Mouse (Mus musculus) embryonic facial prominence, embryonic 14.5 days (tissue): Measurements from ENCODE around the gene Galnt6. TPM values are rescaled to one million over a fixed set of nuclear protein-coding genes. Genes with fewer than 3 reads are reported as not detected.

Experiments
- ATAC-seq: fragments of 200-750 bp; cut with Nextera tagmentation; 2 replicates; pipeline ENCODE4 v1.8.0; 2017; ENCODE audit warnings: low read depth, moderate number of reproducible peaks, moderate TSS enrichment
- DNase-seq: peaks from one replicate; pipeline ENCODE4 v3.0.0-alpha.2; 2015; ENCODE audit warnings: low spot score
- H3K27ac ChIP-seq: fragments of 300-500 bp; sonication (generic); replicated peaks from 2 replicates; pipeline ENCODE4 v1.5.1; 2014; ENCODE audit warnings: low read depth, mild to moderate bottlenecking, low read length, moderate library complexity
- H3K27me3 ChIP-seq: fragments of 300-500 bp; sonication (generic); replicated peaks from 2 replicates; pipeline ENCODE4 v1.6.1; 2014; ENCODE audit warnings: low read length; ENCODE audit not compliant: control insufficient read depth, insufficient read depth
- H3K36me3 ChIP-seq: fragments of 300-500 bp; sonication (generic); 2 replicates; pipeline ENCODE4 v1.6.1; 2014; ENCODE audit warnings: low read length, mixed read lengths; ENCODE audit not compliant: control insufficient read depth, insufficient read depth
- H3K4me1 ChIP-seq: fragments of 300-500 bp; sonication (generic); 2 replicates; pipeline ENCODE4 v1.6.1; 2014; ENCODE audit warnings: antibody characterized with exemption, low read length; ENCODE audit not compliant: control insufficient read depth, insufficient read depth
- H3K4me2 ChIP-seq: fragments of 300-500 bp; sonication (generic); 2 replicates; pipeline ENCODE4 v1.6.1; 2014; ENCODE audit warnings: low read depth, mild to moderate bottlenecking, low read length, moderate library complexity, mixed read lengths
- H3K4me3 ChIP-seq: fragments of 300-500 bp; sonication (generic); 2 replicates; pipeline ENCODE4 v1.5.1; 2014; ENCODE audit warnings: low read depth, mild to moderate bottlenecking, low read length
- H3K9ac ChIP-seq: fragments of 300-500 bp; sonication (generic); 2 replicates; pipeline ENCODE4 v1.6.1; 2014; ENCODE audit warnings: low read depth, mild to moderate bottlenecking, low read length, moderate library complexity, mixed read lengths
- H3K9me3 ChIP-seq: fragments of 300-500 bp; sonication (generic); 2 replicates; pipeline ENCODE4 v1.6.1; 2016; ENCODE audit warnings: low read length; ENCODE audit not compliant: control insufficient read depth
- WGBS: fragments of 180-500 bp; shearing (Covaris S2); extraction: QIAGEN DNeasy Blood & Tissue Kit; methylation state at CpG from one replicate; pipeline ENCODE4 v1.1.7; 2014; 5-methylcytosine and 5-hydroxymethylcytosine counted together
- polyA plus RNA-seq: library from polyadenylated mRNA; unstranded; fragments of >200 nt; fragmentation: Nextera tagmentation; extraction: Ambion mirVana; gene quantifications from 2 replicates; pipeline ENCODE4 v1.2.1, GENCODE M21; 2014

Gene Galnt6
- polyA plus RNA-seq, 1 experiment from 2014 or later, result 2.1 TPM

GRCm38 (mm10) chr15:100687430-100687971, 41.7 kb downstream of the Galnt6 start, which contains the start of gene Cela1:
Cela1 (minus strand) TSS chr15:100687921.
- no peak within 1 kb of the TSS for H3K4me3 ChIP-seq
- DNase-seq, result no peak
- H3K4me2 ChIP-seq, result no peak within 1 kb of the TSS
- H3K9ac ChIP-seq, result peak within 1 kb of the TSS; percentile 25; the same call in 1 of the 2 replicates
- peaks cover 9% of the 10 kb centered on the region for H3K9me3 ChIP-seq
- H3K27ac ChIP-seq, result no peak within 1 kb of the TSS
- no peaks in the 10 kb centered on the region; the same call in 1 of the 2 replicates for H3K27me3 ChIP-seq
- 75% methylated on average over 8 of the region's 8 CpGs for WGBS
- no peak for ATAC-seq
- no peaks in the 10 kb centered on the region for H3K36me3 ChIP-seq
- no peaks in the 10 kb centered on the region; the same call in 1 of the 2 replicates for H3K4me1 ChIP-seq

GRCm38 (mm10) chr15:100686989-100687388, 42.2 kb downstream of the Galnt6 start:
- Histone ChIP-seq H3K9ac (no peak overlapping the region), H3K27me3 (no peaks in the 10 kb centered on the region; the same call in 1 of the 2 replicates), H3K9me3 (peaks cover 9% of the 10 kb centered on the region), H3K4me1 (no peaks in the 10 kb centered on the region; the same call in 1 of the 2 replicates), H3K4me2 (no peak overlapping the region), H3K4me3 (no peak overlapping the region), H3K27ac (no peak overlapping the region), H3K36me3 (no peaks in the 10 kb centered on the region)
- DNase-seq, result no peak
- WGBS, result 49% methylated on average over 12 of the region's 12 CpGs
- no peak for ATAC-seq

GRCm38 (mm10) chr15:100686434-100686833, 42.7 kb downstream of the Galnt6 start:
- DNase-seq (no peak), ATAC-seq (no peak)
- no peak overlapping the region for H3K4me3 ChIP-seq
- no peak overlapping the region for H3K4me2 ChIP-seq
- H3K36me3 ChIP-seq, result no peaks in the 10 kb centered on the region
- H3K9ac ChIP-seq, result no peak overlapping the region
- no peaks in the 10 kb centered on the region; the same call in 1 of the 2 replicates for H3K27me3 ChIP-seq
- WGBS, result 87% methylated on average over 6 of the region's 6 CpGs
- H3K9me3 ChIP-seq, result peaks cover 9% of the 10 kb centered on the region
- H3K27ac ChIP-seq, result no peak overlapping the region
- no peaks in the 10 kb centered on the region; the same call in 1 of the 2 replicates for H3K4me1 ChIP-seq

- Histone ChIP-seq H3K27me3 (no peaks in the 10 kb centered on the region; the same call in 1 of the 2 replicates), H3K4me1 (no peaks in the 10 kb centered on the region; the same call in 1 of the 2 replicates), H3K4me2 (no peak overlapping the region), H3K9me3 (peaks cover 9% of the 10 kb centered on the region), H3K9ac (no peak overlapping the region), H3K4me3 (no peak overlapping the region), H3K36me3 (no peaks in the 10 kb centered on the region), H3K27ac (no peak overlapping the region)
- 86% methylated on average over 8 of the region's 8 CpGs for whole genome bisulfite sequencing
- no peak for DNase-seq
- no peak for ATAC-seq
Measured at GRCm38 (mm10) chr15:100685849-100686248, 43.3 kb downstream of the Galnt6 start.

GRCm38 (mm10) chr15:100685255-100685654, 43.9 kb downstream of the Galnt6 start:
- Histone ChIP-seq H3K4me3 (no peak overlapping the region), H3K27me3 (no peaks in the 10 kb centered on the region; the same call in 1 of the 2 replicates), H3K9ac (no peak overlapping the region), H3K36me3 (no peaks in the 10 kb centered on the region), H3K9me3 (peaks cover 3% of the 10 kb centered on the region), H3K27ac (no peak overlapping the region), H3K4me1 (no peaks in the 10 kb centered on the region; the same call in 1 of the 2 replicates), H3K4me2 (no peak overlapping the region)
- ATAC-seq, result no peak
- no peak for DNase-seq
- WGBS, result 18% methylated on average over 11 of the region's 13 CpGs

GRCm38 (mm10) chr15:100684450-100684849, 44.7 kb downstream of the Galnt6 start:
- Histone ChIP-seq H3K27ac (no peak overlapping the region), H3K9me3 (no peaks in the 10 kb centered on the region), H3K4me2 (no peak overlapping the region), H3K27me3 (no peaks in the 10 kb centered on the region; the same call in 1 of the 2 replicates), H3K36me3 (no peaks in the 10 kb centered on the region), H3K4me3 (no peak overlapping the region), H3K9ac (no peak overlapping the region), H3K4me1 (no peaks in the 10 kb centered on the region; the same call in 1 of the 2 replicates)
- WGBS, result 70% methylated on average over 10 of the region's 10 CpGs
- ATAC-seq, result no peak
- no peak for DNase-seq

GRCm38 (mm10) chr15:100683041-100683440, 46.1 kb downstream of the Galnt6 start:
- no peak overlapping the region for H3K4me3 ChIP-seq
- DNase-seq (peak; percentile 85), ATAC-seq (peak; percentile 15; the same call in 1 of the 2 replicates)
- H3K9ac ChIP-seq, result no peak overlapping the region
- H3K27ac ChIP-seq, result no peak overlapping the region
- no peaks in the 10 kb centered on the region for H3K36me3 ChIP-seq
- H3K4me1 ChIP-seq, result no peaks in the 10 kb centered on the region; the same call in 1 of the 2 replicates
- no peak overlapping the region for H3K4me2 ChIP-seq
- WGBS, result 54% methylated on average over 2 of the region's 2 CpGs
- no peaks in the 10 kb centered on the region for H3K9me3 ChIP-seq
- H3K27me3 ChIP-seq, result no peaks in the 10 kb centered on the region; the same call in 1 of the 2 replicates

GRCm38 (mm10) chr15:100681770-100682169, 47.4 kb downstream of the Galnt6 start:
- Histone ChIP-seq H3K9ac (no peak overlapping the region), H3K27ac (no peak overlapping the region), H3K36me3 (no peaks in the 10 kb centered on the region), H3K4me2 (no peak overlapping the region), H3K4me3 (no peak overlapping the region), H3K4me1 (no peaks in the 10 kb centered on the region), H3K9me3 (no peaks in the 10 kb centered on the region), H3K27me3 (no peaks in the 10 kb centered on the region; the same call in 1 of the 2 replicates)
- DNase-seq, result no peak
- 32% methylated on average over 7 of the region's 7 CpGs for WGBS
- no peak for ATAC-seq

- Histone ChIP-seq H3K27ac (no peak overlapping the region), H3K4me3 (no peak overlapping the region), H3K9me3 (no peaks in the 10 kb centered on the region), H3K4me1 (no peaks in the 10 kb centered on the region), H3K36me3 (no peaks in the 10 kb centered on the region), H3K27me3 (no peaks in the 10 kb centered on the region; the same call in 1 of the 2 replicates), H3K4me2 (no peak overlapping the region), H3K9ac (no peak overlapping the region)
- no peak for ATAC-seq
- DNase-seq, result no peak
- WGBS, result 38% methylated on average over 3 of the region's 3 CpGs
Measured at GRCm38 (mm10) chr15:100680381-100680780, 48.8 kb downstream of the Galnt6 start.
